Mouse (Mus musculus) embryonic facial prominence, embryonic 12.5 days (tissue): ENCODE data around the gene Olfr1389. TPM values are rescaled to one million over a fixed set of nuclear protein-coding genes. Genes with fewer than 3 reads are reported as not detected.
"Not testable (repeated sequence)": the region's sequence is repeated elsewhere in the genome, so short reads cannot be mapped to it uniquely, and the experiment has no call there.

ENCODE experiments used
- ATAC-seq: fragments of 200-750 bp; cut with Nextera tagmentation; 2 replicates; pipeline ENCODE4 v1.8.0; 2017; ENCODE audit not compliant: insufficient number of reproducible peaks, insufficient read depth, low FRiP score, low TSS enrichment
- H3K27ac ChIP-seq: fragments of 300-500 bp; sonication (generic); 2 replicates; pipeline ENCODE4 v1.5.1; 2016; ENCODE audit warnings: mild to moderate bottlenecking
- H3K27me3 ChIP-seq: fragments of 300-500 bp; sonication (generic); 2 replicates; pipeline ENCODE4 v1.6.1; 2016; ENCODE audit warnings: mild to moderate bottlenecking, moderate library complexity
- H3K36me3 ChIP-seq: fragments of 300-500 bp; sonication (generic); 2 replicates; pipeline ENCODE4 v1.6.1; 2016; ENCODE audit warnings: mild to moderate bottlenecking
- H3K4me1 ChIP-seq: fragments of 300-500 bp; sonication (generic); 2 replicates; pipeline ENCODE4 v1.6.1; 2016
- H3K4me2 ChIP-seq: fragments of 300-500 bp; sonication (generic); replicated peaks from 2 replicates; pipeline ENCODE4 v1.6.1; 2016; ENCODE audit warnings: mild to moderate bottlenecking, moderate library complexity
- H3K4me3 ChIP-seq: fragments of 300-500 bp; sonication (generic); 2 replicates; pipeline ENCODE4 v1.5.1; 2016; ENCODE audit warnings: mild to moderate bottlenecking
- H3K9ac ChIP-seq: fragments of 300-500 bp; sonication (generic); 2 replicates; pipeline ENCODE4 v1.6.1; 2016; ENCODE audit warnings: mild to moderate bottlenecking, moderate library complexity
- H3K9me3 ChIP-seq: fragments of 300-500 bp; sonication (generic); 2 replicates; pipeline ENCODE4 v1.6.1; 2016; ENCODE audit warnings: mild to moderate bottlenecking, moderate library complexity
- WGBS: fragments of 180-500 bp; shearing (Covaris S2); methylation state at CpG from one replicate; pipeline ENCODE4 v1.1.7; 2016; 5-methylcytosine and 5-hydroxymethylcytosine counted together
- polyA plus RNA-seq: library from polyadenylated mRNA; unstranded; fragments of >200 nt; fragmentation: Nextera tagmentation; extraction: Ambion mirVana; gene quantifications from 2 replicates; pipeline ENCODE4 v1.2.1, GENCODE M21; 2016

Olfr1389 gene
- polyA plus RNA-seq, result not detected in 2 replicates

DNA sequence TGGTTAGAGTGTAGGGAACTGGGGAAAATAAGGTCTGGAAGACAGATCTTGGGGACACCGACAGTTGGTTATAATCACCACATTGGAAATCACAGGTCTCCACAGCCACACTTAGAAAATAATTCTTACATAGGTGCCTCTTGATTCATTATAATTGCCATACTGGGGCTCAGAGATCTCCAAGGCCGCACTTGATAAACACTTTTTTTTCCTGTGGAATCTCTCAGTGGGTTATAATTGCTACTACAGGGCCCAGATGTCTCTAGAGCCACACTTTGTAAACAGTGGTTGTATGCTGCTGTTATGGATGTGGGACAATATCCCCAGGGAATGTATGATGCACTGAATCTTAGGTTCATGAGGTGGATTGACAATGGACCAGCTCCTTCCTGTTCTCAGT is at the start of gene Olfr1389:
Gene Olfr1389 (plus strand): TSS at position 301 of the 400 bp plus-strand sequence.
- H3K9ac ChIP-seq, result no peak within 1 kb of the TSS
- H3K9me3 ChIP-seq, result no peaks in the 10 kb centered on the region
- H3K36me3 ChIP-seq, result no peaks in the 10 kb centered on the region
- no peaks in the 10 kb centered on the region for H3K27me3 ChIP-seq
- H3K4me1 ChIP-seq, result no peaks in the 10 kb centered on the region
- H3K4me2 ChIP-seq, result no peak within 1 kb of the TSS
- H3K27ac ChIP-seq, result no peak within 1 kb of the TSS
- H3K4me3 ChIP-seq, result no peak within 1 kb of the TSS
- WGBS, result 89% methylated on average over 2 of the region's 2 CpGs
- ATAC-seq, result no peak

DNA sequence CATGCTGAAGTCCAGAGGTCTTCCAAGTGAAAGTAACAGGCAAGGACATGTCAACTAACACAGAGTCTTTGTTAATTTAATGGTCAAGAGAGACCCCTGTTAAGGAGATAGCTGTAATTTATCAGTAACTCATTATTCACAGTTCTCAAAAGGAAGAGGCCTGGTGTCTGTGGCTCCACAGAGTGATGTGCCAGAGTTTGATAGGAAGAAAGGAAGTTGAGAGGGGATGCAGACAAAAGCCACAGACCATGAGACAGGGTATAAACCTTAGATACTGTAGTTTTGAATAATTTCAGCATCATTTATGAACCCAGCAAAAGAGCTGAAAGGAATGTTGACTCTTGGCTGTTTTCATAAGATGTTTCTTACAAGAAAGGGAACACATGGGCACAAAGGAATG is 39.7 kb upstream of the Olfr1389 start:
- no peak for ATAC-seq
- Histone ChIP-seq H3K4me2 (no peak overlapping the region), H3K4me1 (no peaks in the 10 kb centered on the region), H3K9ac (no peak overlapping the region), H3K4me3 (no peak overlapping the region), H3K27me3 (no peaks in the 10 kb centered on the region), H3K9me3 (no peaks in the 10 kb centered on the region), H3K27ac (no peak overlapping the region), H3K36me3 (no peaks in the 10 kb centered on the region)

GRCm38 (mm10) chr11:49386118-49386517 is 36.7 kb upstream of the Olfr1389 start:
- not testable (repeated sequence) for H3K4me3 ChIP-seq, H3K9ac ChIP-seq, H3K27me3 ChIP-seq, H3K9me3 ChIP-seq, ATAC-seq, H3K4me2 ChIP-seq, H3K36me3 ChIP-seq, H3K4me1 ChIP-seq, H3K27ac ChIP-seq
- 89% methylated on average over 7 of the region's 7 CpGs for WGBS

DNA sequence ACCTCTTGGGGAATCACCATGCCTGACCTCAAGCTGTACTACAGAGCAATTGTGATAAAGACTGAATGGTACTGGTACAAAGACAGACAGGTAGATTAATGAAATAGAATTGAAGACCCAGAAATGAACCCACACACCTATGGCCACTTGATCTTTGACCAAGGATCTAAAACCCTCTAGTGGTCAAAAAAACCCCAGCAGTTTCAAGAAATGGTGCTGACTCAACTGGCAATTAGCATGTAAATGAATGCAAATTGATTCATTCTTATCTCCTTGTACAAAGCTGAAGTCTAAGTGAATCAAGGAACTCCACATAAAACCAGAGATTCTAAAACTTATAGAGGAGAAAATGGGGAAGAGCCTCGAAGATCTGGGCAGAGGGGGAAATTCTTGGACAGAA is 30.2 kb upstream of the Olfr1389 start:
- not testable (repeated sequence) for H3K27ac ChIP-seq, H3K4me2 ChIP-seq, ATAC-seq, H3K27me3 ChIP-seq, H3K9me3 ChIP-seq, H3K4me3 ChIP-seq, H3K4me1 ChIP-seq, H3K9ac ChIP-seq, H3K36me3 ChIP-seq
- WGBS, result 67% methylated on average over 1 of the region's 1 CpGs

- ATAC-seq, result no peak
- H3K27me3 ChIP-seq, result no peaks in the 10 kb centered on the region
- WGBS, result 69% methylated on average over 3 of the region's 3 CpGs
- H3K4me1 ChIP-seq, result no peaks in the 10 kb centered on the region
- no peak overlapping the region for H3K9ac ChIP-seq
- no peak overlapping the region for H3K27ac ChIP-seq
- no peak overlapping the region for H3K4me2 ChIP-seq
- no peak overlapping the region for H3K4me3 ChIP-seq
- no peaks in the 10 kb centered on the region for H3K9me3 ChIP-seq
- H3K36me3 ChIP-seq, result no peaks in the 10 kb centered on the region
Observed at GRCm38 (mm10) chr11:49406784-49407183, 16.1 kb upstream of the Olfr1389 start.

GRCm38 (mm10) chr11:49410540-49410939 is 12.3 kb upstream of the Olfr1389 start:
- no peaks in the 10 kb centered on the region for H3K27me3 ChIP-seq
- 29% methylated on average over 1 of the region's 1 CpGs for WGBS
- H3K4me3 ChIP-seq, result no peak overlapping the region
- no peak overlapping the region for H3K9ac ChIP-seq
- H3K27ac ChIP-seq, result no peak overlapping the region
- H3K36me3 ChIP-seq, result no peaks in the 10 kb centered on the region
- H3K9me3 ChIP-seq, result no peaks in the 10 kb centered on the region
- ATAC-seq, result no peak
- no peaks in the 10 kb centered on the region for H3K4me1 ChIP-seq
- no peak overlapping the region for H3K4me2 ChIP-seq

DNA sequence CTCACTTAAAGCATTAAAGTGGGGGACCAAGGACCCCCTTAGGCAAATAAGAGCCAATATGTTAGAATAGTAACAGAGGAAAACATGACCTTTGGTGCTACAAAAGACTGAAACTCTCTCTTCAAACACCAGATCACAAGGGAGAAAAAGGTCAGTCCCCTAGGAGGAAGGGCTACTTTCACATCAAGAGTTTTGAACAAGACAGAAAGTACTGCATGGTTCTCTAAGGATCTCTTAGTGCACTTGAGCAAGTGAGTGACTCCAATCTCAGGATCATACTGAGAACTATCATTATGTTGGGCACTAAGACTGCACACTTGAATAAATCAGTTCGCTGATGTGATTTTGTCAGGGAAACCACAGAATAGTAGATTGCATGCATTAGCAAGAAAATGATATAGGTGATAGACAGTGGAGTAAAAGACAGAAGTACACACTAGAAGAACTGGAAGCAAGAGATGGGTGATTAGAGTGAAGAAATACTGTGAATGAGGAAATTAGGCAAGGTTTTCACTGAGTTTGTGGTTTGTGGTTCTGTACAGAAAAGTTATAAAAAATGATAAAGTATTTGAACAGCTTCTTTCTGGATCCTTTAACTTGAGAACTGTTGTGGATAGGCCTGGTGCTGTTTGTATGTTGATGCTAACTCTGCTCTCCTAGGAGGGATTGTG is 2.5 kb downstream of the Olfr1389 start:
- WGBS, result 84% methylated on average over 1 of the region's 1 CpGs
- H3K4me1 ChIP-seq, result no peaks in the 10 kb centered on the region
- H3K27ac ChIP-seq, result no peak overlapping the region
- H3K27me3 ChIP-seq, result no peaks in the 10 kb centered on the region
- no peaks in the 10 kb centered on the region for H3K9me3 ChIP-seq
- no peaks in the 10 kb centered on the region for H3K36me3 ChIP-seq
- no peak overlapping the region for H3K9ac ChIP-seq
- H3K4me3 ChIP-seq, result no peak overlapping the region
- ATAC-seq, result no peak
- no peak overlapping the region for H3K4me2 ChIP-seq

DNA sequence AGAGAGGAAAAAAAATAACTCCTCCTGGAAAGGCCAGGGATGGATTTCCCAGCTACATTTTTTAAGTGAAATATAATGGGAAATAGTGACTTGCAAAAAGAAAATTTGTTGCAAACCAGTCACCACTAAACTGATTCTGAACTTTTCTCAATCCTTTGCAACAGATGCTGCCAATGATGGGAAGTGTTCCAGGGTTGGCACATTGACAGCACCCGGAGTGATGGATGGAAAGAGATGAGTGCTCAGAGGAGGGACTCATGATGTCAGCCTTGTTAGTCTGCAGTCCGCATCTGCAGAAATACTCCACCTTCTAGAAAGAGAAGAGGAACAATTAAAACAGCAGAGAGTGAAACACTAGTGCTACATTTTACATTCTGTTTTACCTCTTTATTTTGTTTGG is 6.8 kb downstream of the Olfr1389 start:
- no peak for ATAC-seq
- Histone ChIP-seq H3K9me3 (no peaks in the 10 kb centered on the region), H3K4me3 (no peak overlapping the region), H3K27me3 (no peaks in the 10 kb centered on the region), H3K4me2 (no peak overlapping the region), H3K27ac (no peak overlapping the region), H3K9ac (no peak overlapping the region), H3K4me1 (no peaks in the 10 kb centered on the region), H3K36me3 (no peaks in the 10 kb centered on the region)
- 90% methylated on average over 2 of the region's 2 CpGs for WGBS

DNA sequence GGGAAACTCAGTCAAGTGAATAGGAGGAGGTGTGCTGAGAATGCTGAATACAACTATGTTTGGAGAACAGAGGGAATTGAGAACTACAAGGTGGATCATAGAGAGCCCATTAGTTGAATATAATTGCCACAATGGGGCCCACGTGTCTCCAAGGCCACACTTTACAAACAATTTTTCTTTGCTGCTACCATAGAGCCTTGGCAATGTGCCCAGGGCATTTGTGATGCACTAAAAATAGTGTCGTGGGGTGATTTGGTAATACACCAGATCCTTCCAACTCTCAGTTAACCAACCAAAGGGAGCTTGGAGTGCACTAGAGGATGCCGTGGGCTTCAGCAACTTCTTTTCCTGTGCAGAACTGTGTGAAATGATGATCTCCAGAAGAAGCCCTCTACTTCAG is 13.5 kb downstream of the Olfr1389 start, which contains the start of gene Olfr1388:
Gene Olfr1388 (plus strand): TSS at position 214 of the 400 bp plus-strand sequence.
- no peak within 1 kb of the TSS for H3K4me3 ChIP-seq
- no peak within 1 kb of the TSS for H3K4me2 ChIP-seq
- no peak for ATAC-seq
- H3K9ac ChIP-seq, result no peak within 1 kb of the TSS
- no peak within 1 kb of the TSS for H3K27ac ChIP-seq
- 77% methylated on average over 3 of the region's 3 CpGs for WGBS
- no peaks in the 10 kb centered on the region for H3K27me3 ChIP-seq
- H3K36me3 ChIP-seq, result no peaks in the 10 kb centered on the region
- H3K9me3 ChIP-seq, result no peaks in the 10 kb centered on the region
- no peaks in the 10 kb centered on the region for H3K4me1 ChIP-seq

- H3K4me1 ChIP-seq, result no peaks in the 10 kb centered on the region
- no peaks in the 10 kb centered on the region for H3K36me3 ChIP-seq
- no peak for ATAC-seq
- no peak within 1 kb of the TSS for H3K4me3 ChIP-seq
- no peaks in the 10 kb centered on the region for H3K9me3 ChIP-seq
- H3K27me3 ChIP-seq, result no peaks in the 10 kb centered on the region
- no peak within 1 kb of the TSS for H3K27ac ChIP-seq
- H3K9ac ChIP-seq, result no peak within 1 kb of the TSS
- H3K4me2 ChIP-seq, result no peak within 1 kb of the TSS
- 81% methylated on average over 1 of the region's 1 CpGs for WGBS
Observed at GRCm38 (mm10) chr11:49455043-49455442, 32.2 kb downstream of the Olfr1389 start, which contains the start of gene Olfr1387. Gene Olfr1387 (plus strand): TSS chr11:49455343.

DNA sequence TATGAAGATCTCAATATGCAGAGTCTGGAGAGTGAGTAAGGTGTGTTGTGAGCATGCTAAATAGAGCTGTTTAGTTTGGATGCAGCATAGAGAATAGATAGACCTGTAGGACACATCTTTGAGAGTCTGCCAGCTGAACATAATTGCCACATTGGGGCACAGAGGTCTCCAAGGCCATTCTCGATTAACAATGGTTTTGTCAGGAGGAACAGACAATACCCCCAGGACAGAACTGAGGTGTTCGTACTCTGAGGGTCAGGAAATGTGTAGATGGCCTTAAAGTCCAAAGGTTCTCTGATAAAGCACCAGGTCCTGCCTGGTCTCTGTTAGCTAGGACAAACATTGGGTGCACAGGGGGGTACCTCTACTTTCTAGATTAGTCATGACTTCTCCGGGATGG is 41.9 kb downstream of the Olfr1389 start, which contains the start of gene Olfr1386:
Gene Olfr1386 (plus strand): TSS at position 301 of the 400 bp plus-strand sequence.
- not testable (repeated sequence) for H3K4me2 ChIP-seq, H3K27ac ChIP-seq, H3K27me3 ChIP-seq, H3K4me1 ChIP-seq, H3K36me3 ChIP-seq, H3K4me3 ChIP-seq, H3K9ac ChIP-seq, H3K9me3 ChIP-seq, ATAC-seq
- WGBS, result 84% methylated on average over 3 of the region's 3 CpGs
